Mouse (Mus musculus) ES-Bruce4 (cell line): ENCODE measurements around the gene Myo1b. TPM values are rescaled to one million over a fixed set of nuclear protein-coding genes. Genes with fewer than 3 reads are reported as not detected.

Experiments
- H3K27ac ChIP-seq: 2 replicates; pipeline ENCODE4 v1.5.1; 2012; ENCODE audit warnings: low read length, inconsistent platforms; ENCODE audit not compliant: insufficient read depth
- H3K27me3 ChIP-seq: 2 replicates; pipeline ENCODE4 v1.6.1; 2012; ENCODE audit warnings: mild to moderate bottlenecking, low read length, inconsistent platforms; ENCODE audit not compliant: control insufficient read depth, poor library complexity, insufficient read depth, severe bottlenecking
- H3K36me3 ChIP-seq: 2 replicates; pipeline ENCODE4 v1.6.1; 2012; ENCODE audit warnings: inconsistent platforms, mild to moderate bottlenecking, low read length, moderate library complexity; ENCODE audit not compliant: control insufficient read depth, poor library complexity, insufficient read depth, severe bottlenecking
- H3K4me1 ChIP-seq: one replicate; pipeline ENCODE4 v1.8.1; 2011; ENCODE audit warnings: low read length; ENCODE audit not compliant: control insufficient read depth, insufficient read depth
- H3K4me3 ChIP-seq: 2 replicates; pipeline ENCODE4 v1.5.1; 2011; ENCODE audit warnings: low read depth, mild to moderate bottlenecking, low read length
- H3K9ac ChIP-seq: 2 replicates; pipeline ENCODE4 v1.6.1; 2012; ENCODE audit warnings: low read depth, mild to moderate bottlenecking, inconsistent platforms; ENCODE audit not compliant: poor library complexity, severe bottlenecking
- H3K9me3 ChIP-seq: replicated peaks from 2 replicates; pipeline ENCODE4 v1.6.1; 2012; ENCODE audit warnings: mild to moderate bottlenecking, low read length, inconsistent platforms; ENCODE audit not compliant: control insufficient read depth, poor library complexity, insufficient read depth, severe bottlenecking
- CTCF ChIP-seq: IDR thresholded peaks from one replicate; pipeline ENCODE4 v1.8.1; 2011; ENCODE audit warnings: low read depth, low read length
- EP300 ChIP-seq: IDR thresholded peaks from 2 replicates; pipeline ENCODE4 v1.6.1; 2011; ENCODE audit warnings: low read depth, low read length; ENCODE audit not compliant: insufficient read depth
- POLR2A ChIP-seq: IDR thresholded peaks from one replicate; pipeline ENCODE4 v1.8.1; 2011; ENCODE audit warnings: low read length; ENCODE audit not compliant: insufficient read depth
- polyA plus RNA-seq: library from polyadenylated mRNA; stranded (reverse); fragments of >200 nt; gene quantifications from 2 replicates; pipeline ENCODE4 v1.2.4, GENCODE M21; 2011; ENCODE audit warnings: low read depth; ENCODE audit not compliant: missing spikeins, insufficient read depth, insufficient read length

Gene Myo1b
- polyA plus RNA-seq, 1 experiment: 54.4 TPM

DNA sequence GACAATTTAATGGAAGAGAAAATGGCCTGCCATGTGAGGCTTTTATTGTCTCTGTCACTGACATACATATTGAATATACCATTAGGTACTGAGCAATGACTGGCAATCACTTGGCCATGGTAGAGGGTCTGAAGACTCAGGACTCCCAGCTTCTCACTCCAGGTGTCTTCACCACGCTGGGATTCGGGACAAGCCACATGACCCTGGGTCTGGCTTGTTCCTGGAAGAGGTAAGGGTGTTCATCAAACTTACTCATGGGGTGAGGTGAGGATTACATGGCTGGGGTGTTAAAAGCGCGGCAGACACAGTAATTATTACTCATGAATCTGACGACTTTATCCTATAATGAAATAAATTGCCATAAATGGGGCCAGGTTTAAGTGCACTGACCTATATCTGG, 405 bp upstream of the Myo1b start:
- H3K27me3 ChIP-seq: no peaks in the 10 kb centered on the region
- H3K27ac ChIP-seq: no peak overlapping the region
- H3K4me1 ChIP-seq: no peaks in the 10 kb centered on the region

DNA sequence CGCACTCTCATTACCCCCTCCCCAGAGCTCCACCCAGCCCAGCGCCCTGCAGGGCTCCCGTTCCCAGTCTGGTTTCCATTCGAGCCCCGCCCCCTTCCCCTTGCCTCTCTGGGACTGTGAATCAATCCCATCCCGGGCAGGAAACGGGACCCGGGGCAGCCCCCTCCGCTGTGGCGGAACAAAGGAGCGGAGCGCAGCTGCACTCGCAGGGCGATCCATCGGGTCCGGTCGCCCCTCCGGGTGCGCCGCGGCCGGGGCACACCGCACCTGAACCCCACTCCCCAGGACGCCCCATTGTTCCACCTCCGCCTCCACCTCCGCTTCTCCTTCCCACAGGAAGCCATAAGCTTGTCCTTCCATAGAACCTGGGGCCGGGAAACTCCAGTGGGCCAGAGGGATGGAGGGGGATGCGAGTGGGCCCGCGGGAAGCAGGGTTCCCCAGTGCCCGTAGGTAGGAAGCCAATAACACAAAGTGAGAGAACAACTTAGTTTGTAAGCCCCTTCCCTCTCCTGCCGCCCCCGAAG, 758 bp downstream of the Myo1b start:
- Histone ChIP-seq H3K9ac (peak overlapping the region; percentile 53), H3K27ac (no peak overlapping the region), H3K4me3 (peak overlapping the region; percentile 82), H3K9me3 (no peaks in the 10 kb centered on the region), H3K4me1 (no peaks in the 10 kb centered on the region), H3K27me3 (no peaks in the 10 kb centered on the region), H3K36me3 (no peaks in the 10 kb centered on the region)
- TF ChIP-seq POLR2A: no peak

More for the DNA sequence above, 405 bp upstream of the Myo1b start:
- Histone ChIP-seq H3K9ac (no peak overlapping the region), H3K36me3 (no peaks in the 10 kb centered on the region), H3K9me3 (no peaks in the 10 kb centered on the region), H3K4me3 (peak overlapping the region; percentile 22)
- TF ChIP-seq EP300: no peak
- no peak for TF ChIP-seq POLR2A
- no peak for TF ChIP-seq CTCF

DNA sequence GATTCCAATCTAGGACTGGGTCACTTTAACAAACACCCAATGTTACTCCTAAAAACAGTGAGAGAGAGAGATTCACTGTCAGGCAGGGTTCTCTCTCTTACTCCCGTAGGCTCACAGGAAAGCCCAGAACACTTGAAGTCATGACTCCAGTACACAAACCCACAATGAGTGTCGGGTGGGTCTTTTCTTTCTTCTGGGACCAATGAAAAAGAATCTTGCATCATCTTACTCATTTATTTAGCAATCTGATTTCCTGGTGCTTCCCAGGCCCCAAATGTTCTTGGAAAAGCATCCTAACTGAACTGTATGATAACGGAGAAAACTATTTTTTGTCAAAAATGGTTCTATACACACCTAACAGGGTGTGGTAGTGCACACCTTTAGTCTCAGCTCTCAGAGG, 1.8 kb downstream of the Myo1b start:
- Histone ChIP-seq H3K9me3 (no peaks in the 10 kb centered on the region), H3K36me3 (no peaks in the 10 kb centered on the region), H3K4me1 (no peaks in the 10 kb centered on the region), H3K27ac (no peak overlapping the region), H3K27me3 (no peaks in the 10 kb centered on the region), H3K4me3 (no peak overlapping the region), H3K9ac (no peak overlapping the region)
- no peak for TF ChIP-seq EP300
- no peak for TF ChIP-seq POLR2A
- TF ChIP-seq CTCF: no peak

DNA sequence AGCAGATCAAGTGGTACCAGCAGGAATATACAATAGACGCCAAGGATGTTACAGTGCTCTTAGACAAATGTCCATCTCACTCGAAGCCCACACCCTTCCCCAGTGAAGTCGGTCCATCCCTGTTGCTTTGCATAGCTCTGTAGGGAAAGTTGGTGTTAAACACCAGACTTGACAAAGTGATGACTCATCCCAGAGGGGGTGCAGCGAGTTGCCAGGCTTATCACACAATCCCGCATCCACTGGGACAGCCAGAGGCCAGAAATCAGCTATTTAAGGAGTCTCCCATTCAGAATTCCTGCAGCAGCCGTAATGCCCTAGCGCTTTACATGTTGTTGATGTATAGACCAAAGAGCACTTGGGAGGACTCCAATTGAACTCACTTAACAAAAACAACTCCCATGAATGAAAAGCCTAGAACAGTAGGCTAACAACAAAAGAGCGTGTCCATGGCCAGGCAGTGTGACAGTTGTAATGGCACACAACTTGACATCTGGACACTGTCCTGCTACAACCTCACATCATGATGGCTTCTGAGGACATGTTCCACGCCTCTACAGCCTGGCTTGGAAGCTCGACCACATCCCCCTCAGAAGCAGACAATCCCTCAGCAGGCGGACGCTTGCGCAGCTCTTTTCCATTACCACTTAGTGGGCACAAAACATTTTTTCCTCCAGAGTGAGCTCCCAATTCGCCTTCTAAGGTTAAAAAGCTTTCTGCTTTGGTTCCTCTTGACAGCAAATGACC, 2.6 kb downstream of the Myo1b start:
- no peak overlapping the region for H3K9ac ChIP-seq
- TF ChIP-seq CTCF: no peak
- no peak for TF ChIP-seq EP300
- TF ChIP-seq POLR2A: no peak
- H3K36me3 ChIP-seq: no peaks in the 10 kb centered on the region
- no peaks in the 10 kb centered on the region for H3K27me3 ChIP-seq
- H3K4me3 ChIP-seq: no peak overlapping the region
- H3K9me3 ChIP-seq: no peaks in the 10 kb centered on the region
- H3K4me1 ChIP-seq: no peaks in the 10 kb centered on the region
- no peak overlapping the region for H3K27ac ChIP-seq

DNA sequence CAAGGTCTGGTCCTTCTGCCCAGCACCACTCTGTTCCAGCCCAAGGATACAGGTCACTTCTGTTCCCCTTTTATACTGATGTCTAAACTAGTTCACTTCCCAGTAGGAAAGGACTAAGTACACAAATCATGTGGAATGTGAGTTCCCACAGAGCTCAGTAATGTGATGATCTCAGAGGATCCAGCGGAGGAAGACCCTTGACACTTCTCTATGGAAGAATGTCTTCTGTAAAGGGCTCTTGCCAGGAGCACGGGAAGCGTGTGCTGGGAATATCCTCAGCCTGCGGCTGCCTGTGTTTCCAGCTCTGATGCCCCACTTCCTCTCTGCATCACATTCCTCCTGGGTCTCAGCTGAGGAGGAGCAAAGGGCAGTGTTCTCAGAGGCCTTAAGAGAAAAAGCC, 4.5 kb downstream of the Myo1b start:
- Histone ChIP-seq H3K4me3 (no peak overlapping the region), H3K9me3 (no peaks in the 10 kb centered on the region), H3K27me3 (no peaks in the 10 kb centered on the region), H3K4me1 (no peaks in the 10 kb centered on the region), H3K9ac (no peak overlapping the region), H3K36me3 (no peaks in the 10 kb centered on the region), H3K27ac (no peak overlapping the region)
- no peak for TF ChIP-seq EP300
- TF ChIP-seq POLR2A: no peak
- no peak for TF ChIP-seq CTCF

DNA sequence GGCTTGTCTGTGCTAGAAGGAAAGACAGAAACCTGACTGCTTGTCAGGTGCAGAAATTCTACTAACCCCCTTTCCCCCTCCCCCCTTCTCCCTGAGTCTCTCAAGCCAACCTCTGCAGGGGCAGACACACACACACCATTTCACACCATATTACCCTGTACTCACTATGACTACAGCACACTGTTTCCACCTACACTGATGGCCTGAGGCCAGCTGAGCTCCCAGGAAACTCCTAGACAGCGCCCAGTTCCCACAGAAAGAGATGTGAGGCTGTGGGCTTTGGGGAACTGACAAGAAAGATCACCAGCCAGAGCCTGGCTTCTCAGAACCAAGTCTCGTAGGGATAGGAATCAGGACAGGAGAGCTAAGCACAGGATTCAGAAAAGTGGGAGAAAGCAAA, 6.7 kb downstream of the Myo1b start:
- no peak overlapping the region for H3K9ac ChIP-seq
- no peak for TF ChIP-seq EP300
- no peak for TF ChIP-seq POLR2A
- TF ChIP-seq CTCF: no peak
- no peaks in the 10 kb centered on the region for H3K36me3 ChIP-seq
- no peaks in the 10 kb centered on the region for H3K9me3 ChIP-seq
- no peak overlapping the region for H3K4me3 ChIP-seq
- H3K27ac ChIP-seq: no peak overlapping the region
- no peaks in the 10 kb centered on the region for H3K27me3 ChIP-seq
- H3K4me1 ChIP-seq: no peaks in the 10 kb centered on the region
